In the genomic region with DNA sequence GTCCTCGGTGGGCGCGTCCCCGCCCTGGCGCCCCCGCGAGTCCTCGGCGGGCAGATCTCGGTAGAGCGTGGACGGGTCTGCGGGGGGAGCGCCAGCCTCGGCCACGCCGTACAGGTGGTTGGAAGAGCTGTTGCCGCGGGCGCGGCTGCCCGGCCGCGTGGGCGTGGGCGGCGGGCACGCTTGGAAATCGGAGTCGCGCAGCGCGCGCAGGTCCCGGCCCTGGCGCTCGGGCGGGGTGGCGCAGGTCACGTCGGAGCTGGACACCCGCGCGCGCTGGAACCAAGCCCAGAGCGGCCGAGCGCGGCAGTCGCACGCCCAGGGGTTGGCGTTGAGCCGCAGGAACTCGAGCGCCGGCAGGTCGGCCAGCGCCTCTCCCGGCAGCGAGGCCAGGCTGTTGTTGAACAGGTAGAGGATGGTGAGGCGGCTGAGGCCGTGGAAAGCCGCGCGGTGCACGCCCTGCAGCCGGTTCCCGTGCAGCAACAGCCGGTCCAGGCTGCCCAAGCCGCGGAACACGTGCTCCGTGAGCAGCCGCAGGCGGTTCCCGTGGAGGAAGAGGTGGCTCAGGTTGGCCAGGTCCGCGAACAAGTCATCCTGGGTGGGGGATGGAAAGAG, we compare ENCODE assay signal across 8 mouse cellular contexts. TPM values are rescaled to one million over a fixed set of nuclear protein-coding genes. Genes with fewer than 3 reads are reported as not detected.
DNase-seq lines count a peak whose midpoint lies in the region; ATAC-seq and TF ChIP-seq lines count a peak whose summit lies in the region.

No protein-coding gene starts in this region.

- H3K27ac ChIP-seq in forebrain, embryonic 10.5 days, result peak overlapping the region; percentile 67; the same call in 1 of the 2 replicates
- no peak overlapping the region for H3K27ac ChIP-seq in thymus, adult 2 months (ENCODE audit: control insufficient read depth, insufficient read depth, low read length)

- H3K27me3 ChIP-seq in forebrain, embryonic 10.5 days (ENCODE audit: poor library complexity, severe bottlenecking), result peaks cover 99% of the 10 kb centered on the region
- H3K27me3 ChIP-seq in thymus, adult 2 months (ENCODE audit: control insufficient read depth, insufficient read depth, low read length), result peaks cover 12% of the 10 kb centered on the region

- TF ChIP-seq POLR2A in thymus, adult 2 months (IDR thresholded peaks at IDR 0.05; ENCODE audit: control insufficient read depth, extremely low read depth, insufficient read depth, low read length, poor library complexity), result no peak

- peak; percentile 33 for DNase-seq in thymus, postnatal 4 days
- DNase-seq in thymus, postnatal 10 days (ENCODE audit: low spot score in 2 of 2), result no peak
- DNase-seq in forebrain, embryonic 10.5 days (ENCODE audit: extremely low spot score, low spot score), result peak; percentile 37
- peak; percentile 26 for DNase-seq in heart, postnatal 25 days (ENCODE audit: low spot score)
- peak; percentile 77 to 84 for DNase-seq in kidney, postnatal 25 days
- DNase-seq in testis, postnatal 10 days (ENCODE audit: low spot score), result peak; percentile 71
- DNase-seq in thymus, adult 2 months, result no peak

- peak; percentile 29 for ATAC-seq in megakaryocyte, adult 5-6 weeks (ENCODE audit: poor library complexity, severe bottlenecking)

- no peak for TF ChIP-seq CTCF in thymus, adult 2 months (IDR thresholded peaks at IDR 0.05; ENCODE audit: borderline replicate concordance, control insufficient read depth, extremely low read depth, insufficient read depth, low read length, poor library complexity)

- intact Hi-C loops in heart, postnatal 25 days (cut with DNase I), result no loop called here

- no peaks in the 10 kb centered on the region for H3K36me3 ChIP-seq in forebrain, embryonic 10.5 days (replicated peaks)
- H3K36me3 ChIP-seq in thymus, adult 2 months (ENCODE audit: control insufficient read depth, insufficient read depth, low read length), result no peaks in the 10 kb centered on the region

- no peaks in the 10 kb centered on the region for H3K9me3 ChIP-seq in forebrain, embryonic 10.5 days

- peaks cover 21% of the 10 kb centered on the region for H3K4me1 ChIP-seq in forebrain, embryonic 10.5 days
- H3K4me1 ChIP-seq in thymus, adult 2 months (replicated peaks; ENCODE audit: control insufficient read depth, insufficient read depth, low read length), result peaks cover 8% of the 10 kb centered on the region; the same call in 1 of the 2 replicates

- 1% methylated on average over 78 of the region's 78 CpGs for WGBS in forebrain, embryonic 10.5 days
- WGBS in thymus, adult 2 months, result under 1% methylated on average over 78 of the region's 78 CpGs

- H3K4me3 ChIP-seq in forebrain, embryonic 10.5 days, result peak overlapping the region; percentile 54
- no peak overlapping the region for H3K4me3 ChIP-seq in thymus, adult 2 months (ENCODE audit: control insufficient read depth, insufficient read depth, low read length)

RNA-seq across cellular contexts. Expression of a gene that starts 14.3 kb away (rescaled TPM):
- 0.78 and 1.0 TPM in 2 replicates for polyA plus RNA-seq in forebrain, embryonic 10.5 days (2016; fragmentation: Nextera tagmentation; extraction: Ambion mirVana)
- 1 to 10 TPM; 1.8 to 4.0 TPM for total RNA-seq in heart, postnatal 25 days (2021)
- total RNA-seq in megakaryocyte, adult 5-6 weeks (2015), result not detected in 2 replicates
- not detected in 2 replicates for total RNA-seq in megakaryocyte, adult 5-6 weeks (2017)
- polyA plus RNA-seq in thymus, adult 2 months (2012; rRNA removed), result 1.8 and 2.1 TPM in 2 replicates

RNA-seq across cellular contexts. Expression of a gene that starts 33.6 kb away (rescaled TPM):
- 28.5 and 29.3 TPM in 2 replicates for polyA plus RNA-seq in forebrain, embryonic 10.5 days (2016; fragmentation: Nextera tagmentation; extraction: Ambion mirVana)
- 1 to 10 TPM; 1.5 to 2.2 TPM for total RNA-seq in heart, postnatal 25 days (2021)
- total RNA-seq in megakaryocyte, adult 5-6 weeks (2015), result 3.7 and 5.2 TPM in 2 replicates
- 1.6 and 3.1 TPM in 2 replicates for total RNA-seq in megakaryocyte, adult 5-6 weeks (2017)
- polyA plus RNA-seq in thymus, adult 2 months (2012; rRNA removed), result 106 and 123 TPM in 2 replicates

RNA-seq across cellular contexts. Expression of a gene that starts 45.4 kb away (rescaled TPM):
- polyA plus RNA-seq in forebrain, embryonic 10.5 days (2016; fragmentation: Nextera tagmentation; extraction: Ambion mirVana), result 68.6 and 70.9 TPM in 2 replicates
- total RNA-seq in heart, postnatal 25 days (2021), result 100 to 1,000 TPM in 1 of 2 experiments, 10 to 100 TPM in 1; 99.8 to 103 TPM
- total RNA-seq in megakaryocyte, adult 5-6 weeks (2015), result 17.7 and 18.6 TPM in 2 replicates
- 14.2 and 19.8 TPM in 2 replicates for total RNA-seq in megakaryocyte, adult 5-6 weeks (2017)
- polyA plus RNA-seq in thymus, adult 2 months (2012; rRNA removed), result 23.0 and 29.0 TPM in 2 replicates

RNA-seq across cellular contexts. Expression of a gene that starts 49.8 kb away (rescaled TPM):
- polyA plus RNA-seq in forebrain, embryonic 10.5 days (2016; fragmentation: Nextera tagmentation; extraction: Ambion mirVana), result 0.46 TPM in 1 of 2 replicates, not detected in the other
- not detected for total RNA-seq in heart, postnatal 25 days (2021)
- not detected in 2 replicates for total RNA-seq in megakaryocyte, adult 5-6 weeks (2015)
- total RNA-seq in megakaryocyte, adult 5-6 weeks (2017), result not detected in 2 replicates
- polyA plus RNA-seq in thymus, adult 2 months (2012; rRNA removed), result 0.60 and 0.94 TPM in 2 replicates

Comparison
In these comparisons a context has a peak if more than half of its experiments do, and no peak if none do; other contexts are left out.
1. DNase-seq: peak in thymus, postnatal 4 days (single experiment), forebrain, embryonic 10.5 days (single experiment), heart, postnatal 25 days (single experiment), kidney, postnatal 25 days (2 of 2) and testis, postnatal 10 days (single experiment); none in thymus, postnatal 10 days (0 of 2) and thymus, adult 2 months (single experiment).
2. RNA of a gene that starts 45.4 kb away (total RNA-seq): 99.8 to 103 TPM in heart, postnatal 25 days; 14.2 to 19.8 TPM in megakaryocyte, adult 5-6 weeks; every median in the first group is over 4 times any median in the second.